Mouse (Mus musculus): ENCODE data around the gene Spata22. TPM values are rescaled to one million over a fixed set of nuclear protein-coding genes. Genes with fewer than 3 reads are reported as not detected.
"Not testable (repeated sequence)": the region's sequence is repeated elsewhere in the genome, so short reads cannot be mapped to it uniquely, and the experiment has no call there.

Spata22 gene
- not detected for total RNA-seq (2021)

DNA sequence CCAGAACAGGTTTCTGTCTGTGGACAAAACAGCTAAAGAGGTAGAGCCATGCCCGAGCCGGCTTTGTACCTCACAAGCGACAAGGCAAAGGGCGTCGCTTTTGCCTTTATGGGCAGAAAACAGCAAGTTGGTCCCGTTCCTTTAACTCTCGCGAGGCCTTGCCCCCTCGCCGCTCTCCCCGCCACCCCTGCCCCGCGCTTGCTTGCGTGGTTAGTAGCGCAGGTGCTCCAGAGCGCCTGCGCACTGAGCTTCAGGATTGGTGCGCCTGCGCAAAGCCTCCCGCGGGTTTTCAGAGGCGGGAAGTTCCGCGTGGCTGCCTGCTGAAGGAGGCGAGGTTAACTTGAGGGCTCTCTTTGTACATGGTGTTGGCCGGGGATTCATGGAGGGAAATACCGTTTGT, at the start of gene Spata22, which contains the start of the genes Aspa and Gm49340:
Gene Spata22 (plus strand): TSS at position 300 of the 400 bp plus-strand sequence.
Gene Aspa (minus strand): TSS at position 155 of the 400 bp plus-strand sequence.
Gene Gm49340 (plus strand): TSS at position 300 of the 400 bp plus-strand sequence.
- DNase-seq (ENCODE audit: low spot score in 2 of 2): no peak
- intact Hi-C loops (cut with DNase I): no loop called here

DNA sequence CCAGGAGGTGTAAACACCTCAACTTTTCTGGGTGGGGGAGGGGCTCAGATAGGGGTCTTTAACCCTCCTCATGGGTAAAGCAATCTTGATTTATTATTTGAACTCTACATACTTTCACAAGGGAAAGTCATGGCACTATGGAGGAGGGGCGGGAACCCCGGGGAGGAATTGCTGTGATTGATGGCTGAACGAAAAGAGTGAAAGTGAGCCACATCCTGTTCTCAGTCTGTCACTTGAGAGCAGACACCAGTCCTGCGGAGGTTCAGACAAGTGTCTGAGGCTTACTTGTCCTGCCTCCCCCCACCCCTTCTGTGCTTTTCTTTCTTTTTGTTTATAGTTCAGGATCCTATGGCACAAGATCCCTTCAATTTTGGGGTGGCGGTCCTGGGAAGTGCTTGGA, 48.8 kb upstream of the Spata22 start:
- DNase-seq (ENCODE audit: low spot score in 2 of 2): no peak
- intact Hi-C loops (cut with DNase I): loop anchor here (5.0 kb wide), 1 partner anchor 1092 kb away; no protein-coding TSS in a partner anchor

DNA sequence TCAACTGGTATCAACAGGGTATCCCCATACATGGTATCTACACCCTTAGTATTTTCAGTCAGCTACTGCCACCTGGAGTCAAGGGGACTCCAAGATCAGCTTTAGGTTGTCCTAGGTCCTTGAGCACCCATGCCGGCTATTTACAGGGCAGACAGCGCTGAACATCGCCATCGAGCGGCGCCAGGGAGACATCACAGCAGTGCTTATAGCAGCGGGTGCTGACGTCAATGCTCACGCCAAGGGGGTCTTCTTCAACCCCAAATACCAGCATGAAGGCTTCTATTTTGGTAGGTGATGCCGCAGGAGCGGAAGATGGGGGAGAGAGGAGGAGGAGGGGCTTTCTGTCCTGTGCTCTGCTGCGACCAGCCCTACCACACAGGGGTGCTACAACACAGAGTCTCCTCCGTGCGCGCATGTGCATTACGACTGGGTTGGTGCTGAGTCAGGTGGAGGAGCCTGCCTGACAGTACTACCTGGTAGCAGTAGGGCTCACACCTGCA, 48.0 kb upstream of the Spata22 start:
- intact Hi-C loops (cut with DNase I): loop anchor here (5.0 kb wide), 1 partner anchor 1091 kb away; no protein-coding TSS in a partner anchor
- peak; percentile 76 to 77 for DNase-seq (ENCODE audit: low spot score in 2 of 2)

DNA sequence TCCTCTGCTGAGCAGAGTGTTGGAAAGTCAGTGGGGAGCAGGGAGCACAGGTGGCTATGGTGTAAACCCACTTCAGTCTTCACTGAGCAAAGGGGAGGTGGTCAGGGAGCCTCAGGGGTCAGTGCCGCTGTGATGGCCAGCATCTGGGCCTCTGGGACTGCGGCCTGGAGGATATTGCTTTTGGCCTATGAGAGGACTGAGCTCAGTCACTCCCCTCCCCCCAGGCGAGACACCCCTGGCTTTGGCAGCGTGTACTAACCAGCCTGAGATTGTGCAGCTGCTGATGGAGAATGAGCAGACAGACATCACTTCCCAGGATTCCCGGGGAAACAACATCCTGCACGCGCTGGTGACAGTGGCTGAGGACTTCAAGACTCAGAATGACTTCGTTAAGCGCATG, 46.2 kb upstream of the Spata22 start:
- intact Hi-C loops (cut with DNase I): loop anchor here (5.0 kb wide), 1 partner anchor 1089 kb away; no protein-coding TSS in a partner anchor
- no peak for DNase-seq (ENCODE audit: low spot score in 2 of 2)

DNA sequence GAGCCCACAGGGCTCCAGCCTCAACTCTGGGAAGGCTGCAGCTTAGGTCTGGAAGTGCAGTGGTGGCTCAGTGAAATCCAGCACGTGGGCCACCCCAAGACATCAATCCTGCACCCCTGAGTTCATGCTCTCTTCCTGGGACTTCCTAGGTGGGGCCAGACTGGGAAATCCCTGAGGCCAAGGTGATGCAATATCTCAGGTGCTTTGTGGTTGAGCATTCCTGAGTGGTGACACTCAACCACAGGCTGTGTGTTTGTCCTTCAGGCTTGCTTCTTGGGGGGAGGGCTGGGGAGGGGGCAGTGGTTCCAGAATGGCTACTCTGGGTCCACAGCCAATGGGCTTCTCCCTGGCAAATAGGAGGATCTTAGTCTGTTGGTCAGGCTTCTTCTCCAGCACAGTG, 45.6 kb upstream of the Spata22 start:
- intact Hi-C loops (cut with DNase I): loop anchor here (5.0 kb wide), 1 partner anchor 1088 kb away; no protein-coding TSS in a partner anchor
- no peak for DNase-seq (ENCODE audit: low spot score in 2 of 2)

DNA sequence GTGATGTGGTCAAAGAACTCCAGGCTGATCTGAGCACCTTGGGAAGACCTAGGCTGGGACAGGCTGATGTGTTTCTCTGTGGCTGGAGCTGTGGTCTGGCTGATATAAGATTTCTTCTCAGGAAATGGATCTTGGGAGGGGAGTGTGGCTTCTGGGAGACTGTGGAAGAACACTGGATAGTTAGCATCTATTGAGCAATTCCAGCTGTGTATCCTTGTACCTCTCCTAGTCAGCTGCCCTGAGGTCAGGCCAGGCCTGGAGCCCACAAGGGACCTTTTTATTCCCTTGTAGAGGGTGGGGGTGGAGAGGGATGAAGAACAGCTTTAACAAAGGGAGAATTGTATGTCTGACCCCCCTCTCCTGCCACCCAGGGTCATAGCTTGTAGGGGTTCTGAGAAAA, 45.2 kb upstream of the Spata22 start:
- DNase-seq (ENCODE audit: low spot score in 2 of 2): no peak
- intact Hi-C loops (cut with DNase I): loop anchor here (5.0 kb wide), 1 partner anchor 1088 kb away; no protein-coding TSS in a partner anchor

DNA sequence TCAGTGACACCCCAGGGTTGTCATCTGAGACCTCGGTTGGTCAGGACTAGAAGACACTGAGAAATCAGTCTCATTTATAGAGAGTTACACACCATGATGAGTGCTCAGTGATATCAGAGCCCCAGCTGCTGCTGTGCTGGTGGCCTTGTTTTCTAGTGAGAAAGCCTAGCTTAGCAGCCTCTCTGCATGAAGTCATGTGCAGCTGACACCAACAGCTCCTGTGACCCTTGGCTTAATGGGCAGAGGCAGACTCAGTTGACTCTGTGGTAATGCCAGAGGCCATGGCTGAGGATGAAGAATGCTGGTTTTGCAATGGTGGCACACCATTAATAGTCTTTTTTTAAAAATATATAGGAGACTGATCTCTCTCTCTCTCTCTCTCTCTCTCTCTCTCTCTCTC, 39.9 kb upstream of the Spata22 start:
- intact Hi-C loops (cut with DNase I): no loop called here

DNA sequence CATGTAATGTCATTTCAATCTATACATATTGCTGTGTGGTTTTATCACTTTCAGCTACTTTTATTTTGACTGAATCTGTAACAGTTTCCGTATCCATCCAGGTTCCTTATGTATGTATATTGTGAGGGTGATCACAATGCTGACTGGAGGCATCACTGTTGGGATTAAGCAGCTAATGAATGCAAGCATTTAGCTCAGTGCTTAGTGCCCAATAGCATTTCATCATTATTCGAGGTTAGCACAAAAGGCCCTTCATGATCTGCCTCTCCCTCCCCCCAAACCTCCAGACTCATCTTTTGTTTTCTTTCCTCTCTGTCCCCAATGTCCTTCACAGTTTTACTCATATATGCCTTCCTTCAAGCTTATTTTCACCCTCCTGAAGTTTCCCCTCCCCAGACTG, 26.4 kb upstream of the Spata22 start:
- DNase-seq (ENCODE audit: low spot score in 2 of 2): no peak
- intact Hi-C loops (cut with DNase I): no loop called here

More for the DNA sequence above, 39.9 kb upstream of the Spata22 start:
- DNase-seq (ENCODE audit: low spot score in 2 of 2): no peak

DNA sequence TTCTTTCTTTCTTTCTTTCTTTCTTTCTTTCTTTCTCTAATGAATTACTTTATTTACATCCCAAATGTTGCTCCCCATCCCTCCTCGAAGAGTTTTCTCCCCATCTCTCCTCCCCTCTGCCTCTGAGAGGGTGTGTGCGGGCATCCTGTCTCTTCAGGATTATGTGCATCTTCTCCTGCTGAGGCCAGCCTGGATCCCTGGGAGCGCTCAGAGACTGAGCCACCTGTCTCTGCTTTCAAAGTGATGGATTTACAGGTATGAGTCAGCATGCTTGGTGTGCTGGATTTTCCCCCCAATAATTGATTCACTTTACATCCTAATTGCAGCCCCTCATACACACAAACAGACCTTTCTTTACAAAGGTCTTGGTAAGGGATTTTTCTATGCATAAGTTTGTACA, 13.6 kb upstream of the Spata22 start:
- DNase-seq (ENCODE audit: low spot score in 2 of 2): no peak
- intact Hi-C loops (cut with DNase I): no loop called here

DNA sequence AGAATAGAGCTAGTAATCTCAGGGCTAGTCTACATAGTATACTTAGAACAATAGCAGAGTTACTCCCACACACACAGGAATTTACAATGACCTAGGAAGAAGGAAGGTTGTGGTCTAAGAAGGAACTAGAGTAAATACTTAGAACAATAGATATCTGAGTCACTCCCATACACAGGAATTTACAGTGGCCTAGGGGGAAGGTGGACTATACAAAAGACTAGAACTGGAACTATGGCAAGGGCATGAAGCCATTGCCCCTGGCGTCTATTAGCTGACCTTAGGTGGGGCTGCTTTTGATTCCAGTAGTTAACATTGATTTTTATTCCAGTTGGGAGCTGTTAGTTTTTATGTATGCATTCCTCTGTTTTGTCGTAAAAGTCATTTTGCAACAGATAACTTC, 11.0 kb upstream of the Spata22 start:
- intact Hi-C loops (cut with DNase I); DNase-seq (ENCODE audit: low spot score in 2 of 2): not testable (repeated sequence)

DNA sequence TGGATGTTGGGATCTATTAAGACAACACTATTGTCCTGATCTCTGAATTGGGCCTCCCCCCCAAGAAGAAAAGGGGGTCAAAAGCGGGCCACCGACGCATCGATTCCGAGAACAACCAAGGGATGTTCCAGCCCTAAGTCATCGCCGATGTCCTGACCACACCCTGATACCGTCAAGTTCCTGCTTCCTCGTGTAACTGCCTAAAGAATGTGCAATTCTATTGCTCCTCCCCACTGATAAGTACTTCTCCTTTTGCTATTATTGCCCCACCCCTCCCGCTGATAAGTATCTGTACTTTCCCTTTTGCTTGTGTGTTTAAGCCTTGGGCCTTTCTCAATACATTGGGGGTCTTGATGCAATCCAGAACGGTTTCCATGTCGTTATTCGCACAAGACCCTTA, 8.5 kb upstream of the Spata22 start:
- DNase-seq (ENCODE audit: low spot score in 2 of 2); intact Hi-C loops (cut with DNase I): not testable (repeated sequence)

DNA sequence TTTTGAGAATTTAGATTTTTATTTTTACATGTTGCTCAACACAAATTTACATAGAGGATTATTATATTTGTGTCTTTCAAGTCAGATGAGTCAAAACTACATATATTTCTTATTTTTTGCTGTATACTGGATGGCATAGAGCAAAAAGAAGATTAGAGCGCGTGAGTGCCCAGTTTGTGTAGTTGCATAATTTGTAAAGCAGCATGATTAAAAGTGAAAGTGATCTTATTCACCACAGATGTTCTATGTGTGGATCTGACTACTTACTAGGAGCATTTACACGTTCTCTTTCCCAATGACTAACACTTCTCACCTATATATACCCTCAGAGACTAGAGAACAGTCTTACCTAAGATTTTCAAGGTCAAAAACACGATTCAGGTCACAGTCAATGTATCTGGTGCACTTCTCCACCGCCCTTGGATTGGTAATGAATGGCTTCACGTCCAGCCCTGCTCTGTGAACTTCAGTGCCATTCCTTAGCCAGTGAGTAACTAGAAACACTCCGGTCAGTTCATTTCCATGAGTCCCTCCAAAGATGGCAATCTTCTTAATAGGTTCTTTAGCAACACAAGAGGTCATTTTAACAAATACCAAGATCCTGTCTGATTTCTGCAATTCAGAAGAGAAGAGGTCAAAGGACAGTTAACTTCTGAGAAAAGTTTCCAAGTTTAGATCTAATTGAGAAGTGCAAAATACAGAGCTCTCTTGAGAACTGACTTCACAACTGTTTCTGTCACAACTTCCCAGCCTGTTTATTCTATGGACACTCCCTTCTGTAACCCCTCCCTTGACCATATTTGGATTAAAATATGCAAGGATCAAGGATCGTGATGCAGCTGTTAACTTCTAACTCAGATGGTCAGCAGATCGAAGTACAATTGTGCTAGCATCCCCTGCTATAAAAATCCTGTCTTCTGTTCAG, 5.4 kb upstream of the Spata22 start:
- DNase-seq (ENCODE audit: low spot score in 2 of 2): no peak
- intact Hi-C loops (cut with DNase I): no loop called here

DNA sequence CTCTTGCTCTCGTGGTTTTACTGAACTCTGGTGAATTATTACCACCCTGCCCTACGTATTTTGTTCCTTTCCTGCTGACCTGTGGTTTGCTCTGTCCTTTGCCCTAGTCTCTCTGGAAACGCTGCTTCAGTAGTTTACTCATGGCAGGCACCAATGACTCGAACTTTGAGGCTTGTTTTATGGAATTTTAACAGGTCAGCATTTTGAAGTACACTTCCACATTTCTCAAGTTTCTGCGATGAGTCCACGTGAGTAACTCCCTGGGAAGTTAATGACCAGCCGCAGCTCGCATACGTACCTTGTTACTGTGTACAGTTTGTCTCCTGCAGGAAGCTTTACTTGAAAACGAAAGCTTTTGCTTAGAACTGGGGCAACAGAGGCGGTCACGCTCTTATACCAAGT, 3.1 kb upstream of the Spata22 start:
- no peak for DNase-seq (ENCODE audit: low spot score in 2 of 2)
- intact Hi-C loops (cut with DNase I): no loop called here

DNA sequence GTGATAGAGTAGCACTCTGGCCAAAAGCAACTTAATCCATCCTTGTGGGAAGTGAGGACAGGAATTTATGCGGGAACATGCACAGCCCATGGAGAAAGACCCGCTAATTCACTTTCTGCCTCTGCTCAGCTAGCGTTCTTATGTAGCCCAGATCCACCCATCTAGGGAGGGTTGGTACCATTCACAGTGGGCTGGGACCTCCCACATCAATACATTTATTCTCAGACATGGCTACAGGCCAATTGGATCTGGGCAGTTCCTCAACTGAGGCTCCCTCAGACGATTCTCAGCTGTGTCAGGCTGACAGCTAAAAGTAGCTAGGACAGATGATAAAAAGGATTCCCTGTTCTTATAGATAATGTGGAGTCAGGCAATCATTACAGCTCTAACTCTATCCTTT, 2.2 kb upstream of the Spata22 start:
- peak in 1 of 2 experiments; percentile 9 for DNase-seq (ENCODE audit: low spot score in 2 of 2)
- intact Hi-C loops (cut with DNase I): no loop called here

DNA sequence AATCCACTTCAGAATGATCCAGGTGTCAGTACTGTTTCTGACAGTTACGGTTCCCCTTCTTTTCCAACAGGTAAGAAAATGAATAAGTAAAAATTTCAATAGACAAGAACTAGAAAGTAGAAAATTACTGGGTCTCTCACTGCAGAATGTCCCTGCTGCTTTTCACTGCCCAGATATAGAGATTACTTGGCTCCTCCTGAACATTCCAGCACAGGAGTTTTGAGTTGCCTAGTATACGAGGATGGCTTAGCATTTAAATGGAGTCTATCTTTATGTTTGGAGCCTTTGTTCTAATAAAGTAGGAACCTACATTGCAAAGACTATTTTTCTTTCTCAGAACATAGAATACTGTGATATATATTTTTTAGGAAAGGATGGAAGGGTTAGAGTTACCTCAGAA, 3.8 kb downstream of the Spata22 start:
- no peak for DNase-seq (ENCODE audit: low spot score in 2 of 2)
- intact Hi-C loops (cut with DNase I): no loop called here

DNA sequence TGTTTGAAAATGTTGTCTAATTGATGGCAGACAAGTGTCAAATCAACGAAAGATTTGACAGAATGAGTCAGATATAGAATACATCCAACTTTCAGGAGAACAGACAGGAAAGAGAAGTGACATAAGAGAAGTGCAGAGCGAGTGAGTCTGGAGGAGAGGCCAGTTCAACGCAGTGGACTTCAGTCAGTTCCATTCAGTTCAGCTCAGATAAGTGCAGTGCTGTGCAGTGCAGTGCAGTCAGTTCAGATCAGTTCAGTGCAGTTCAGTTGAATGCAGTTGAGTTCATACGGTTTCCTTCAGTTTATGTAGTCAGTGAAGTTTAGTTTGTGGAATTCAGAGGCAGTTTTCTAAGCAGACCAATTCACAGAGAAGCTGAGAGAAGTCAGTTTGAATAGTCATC, 7.4 kb downstream of the Spata22 start:
- no peak for DNase-seq (ENCODE audit: low spot score in 2 of 2)
- intact Hi-C loops (cut with DNase I): no loop called here

DNA sequence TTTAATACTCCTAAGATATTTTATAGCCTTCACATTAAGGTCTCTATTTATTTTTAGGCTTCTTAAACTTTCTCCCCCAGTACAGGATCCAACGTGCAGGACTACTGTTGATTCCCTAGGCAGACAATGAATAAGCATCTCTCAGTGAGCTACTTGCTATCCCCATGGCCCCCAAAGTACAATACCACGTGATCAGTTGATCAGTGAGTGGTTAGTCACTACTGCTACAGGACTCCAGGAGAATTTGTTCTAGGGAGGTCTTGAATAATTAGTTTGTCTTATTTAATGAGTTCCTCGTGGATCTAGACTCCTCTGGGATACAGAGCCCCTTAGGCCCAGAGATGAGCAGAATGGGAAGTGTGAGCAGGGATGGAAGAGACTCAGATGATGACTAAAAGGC, 20.9 kb downstream of the Spata22 start, which contains the start of gene Olfr20:
Gene Olfr20 (plus strand): TSS at position 301 of the 400 bp plus-strand sequence.
- no peak for DNase-seq (ENCODE audit: low spot score in 2 of 2)
- intact Hi-C loops (cut with DNase I): no loop called here

DNA sequence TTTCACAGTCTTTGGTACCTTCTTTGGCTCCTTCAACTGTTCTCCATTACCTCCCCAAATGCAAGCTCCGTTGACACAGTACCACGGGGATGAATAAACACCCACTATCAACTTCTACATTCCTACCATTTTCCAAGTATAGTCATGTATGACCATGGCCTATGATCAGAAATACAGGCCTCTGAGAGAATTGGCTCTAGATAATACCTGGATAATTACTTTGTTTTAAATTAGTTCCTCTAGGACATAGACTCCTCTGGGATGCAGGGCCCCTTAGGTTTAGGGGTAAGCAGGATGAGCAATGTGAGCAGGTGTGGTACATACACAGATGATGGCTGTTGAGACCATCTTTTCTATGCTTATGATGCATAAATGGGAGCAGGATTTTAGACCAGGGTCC, 41.4 kb downstream of the Spata22 start, which contains the start of gene Olfr376:
Gene Olfr376 (plus strand): TSS at position 301 of the 400 bp plus-strand sequence.
- intact Hi-C loops (cut with DNase I): no loop called here
- no peak for DNase-seq (ENCODE audit: low spot score in 2 of 2)

DNA sequence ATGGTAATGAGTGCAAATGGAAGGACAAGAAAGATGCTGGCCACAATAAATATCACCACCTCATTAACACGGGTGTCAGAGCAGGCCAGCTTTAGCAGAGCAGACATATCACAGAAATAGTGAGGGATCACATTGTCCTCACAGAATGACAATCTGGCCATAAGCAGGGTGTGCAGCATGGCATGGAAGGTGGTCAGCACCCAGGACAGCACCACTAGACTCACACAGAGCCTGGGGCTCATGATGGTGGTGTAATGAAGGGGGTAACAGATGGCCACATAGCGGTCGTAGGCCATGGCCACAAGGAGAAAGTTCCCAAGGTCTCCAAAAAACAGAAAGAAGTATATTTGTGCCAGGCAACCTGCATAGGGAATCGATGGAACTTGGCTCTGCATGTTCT, 65.8 kb downstream of the Spata22 start:
- intact Hi-C loops (cut with DNase I): no loop called here
- no peak for DNase-seq (ENCODE audit: low spot score in 2 of 2)

Data from left cerebral cortex, postnatal 36 days (tissue).